Mouse (Mus musculus): Measurements from ENCODE around the gene Mto1. TPM values are rescaled to one million over a fixed set of nuclear protein-coding genes. Genes with fewer than 3 reads are reported as not detected.

Mto1 gene
- 22.9 TPM for total RNA-seq (2023)

GRCm38 (mm10) chr9:78447973-78448873 lies at the start of gene Mto1, which contains the start of gene Gm17324:
Gene Mto1, plus strand, starts transcription at chr9:78448208.
Gene Gm17324, minus strand, starts transcription at chr9:78448786.

DNA sequence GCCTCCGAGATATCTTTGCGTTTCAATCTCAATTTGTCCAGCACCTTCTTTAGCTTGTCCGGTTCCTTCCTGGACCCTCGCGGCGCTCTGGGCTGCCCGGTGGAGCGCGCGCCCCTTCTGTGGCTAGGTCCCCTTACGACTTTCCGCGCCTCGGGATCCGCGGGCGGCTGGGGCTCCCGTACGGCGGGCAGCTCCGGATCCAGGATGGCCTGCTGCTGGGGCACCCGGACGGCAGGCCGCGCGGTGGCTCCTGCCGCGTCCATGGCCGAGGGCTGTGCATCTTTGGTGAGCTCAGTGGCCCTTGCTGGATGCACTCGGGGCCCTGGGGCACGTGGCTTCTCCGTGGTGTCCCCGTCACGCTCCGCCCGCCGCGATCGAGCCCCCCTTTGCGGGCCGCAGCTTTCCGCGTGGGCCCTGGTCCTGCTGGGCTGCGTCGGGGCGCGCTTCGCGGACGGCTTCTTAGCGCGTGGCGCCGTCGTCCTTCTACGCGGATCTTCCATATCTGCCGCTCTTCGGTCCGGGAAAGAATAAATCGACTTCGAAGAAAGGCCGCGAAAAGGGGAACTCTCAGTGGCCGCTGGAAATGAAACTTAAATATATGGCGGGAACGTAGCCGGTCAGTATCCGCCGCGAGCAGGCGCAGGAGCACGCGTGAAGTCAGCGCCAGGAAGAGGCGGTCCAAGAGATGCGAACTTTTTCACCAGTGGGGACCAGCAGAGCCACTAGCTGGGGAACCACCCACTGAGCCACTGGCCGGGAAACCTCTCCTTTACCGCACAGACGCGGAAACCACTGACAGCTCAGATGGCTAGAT lies 5.2 kb upstream of the Mto1 start, which contains the start of gene Cgas:
Cgas (minus strand) TSS at position 659 of the 814 bp plus-strand sequence.

GRCm38 (mm10) chr9:78488890-78489420 lies 40.9 kb downstream of the Mto1 start, which contains the start of gene Eef1a1:
Gene Eef1a1, minus strand, starts transcription at chr9:78489151.

Other genes starting within 250 kb of the Mto1 start
- not detected for gene Gsta1, start 217.6 kb upstream of the Mto1 start, total RNA-seq (2023)
- not detected for gene Gm3776, start 191.1 kb upstream of the Mto1 start, total RNA-seq (2023)
- not detected for gene Gm10639, start 158.3 kb upstream of the Mto1 start, total RNA-seq (2023)
- not detected for gene Omt2a, start 133.4 kb upstream of the Mto1 start, total RNA-seq (2023)
- gene Omt2b, start 120.6 kb upstream of the Mto1 start, total RNA-seq (2023), result not detected
- gene Gsta2, start 92.4 kb upstream of the Mto1 start, total RNA-seq (2023), result not detected
- gene Dppa5a, start 80.0 kb upstream of the Mto1 start, total RNA-seq (2023), result not detected
- gene Ooep, start 69.5 kb upstream of the Mto1 start, total RNA-seq (2023), result not detected
- 1.5 TPM for gene Ddx43, start 52.4 kb upstream of the Mto1 start, total RNA-seq (2023)
- gene Cgas, start 5.0 kb upstream of the Mto1 start, total RNA-seq (2023), result 3.8 TPM
- not detected for gene Gm17324, start 578 bp downstream of the Mto1 start, total RNA-seq (2023)
- gene Eef1a1, start 40.9 kb downstream of the Mto1 start, total RNA-seq (2023), result 10,655 TPM
- 4.9 TPM for gene Slc17a5, start 139.8 kb downstream of the Mto1 start, total RNA-seq (2023)
- gene Cd109, start 167.3 kb downstream of the Mto1 start, total RNA-seq (2023), result not detected